25 mouse cellular contexts compared by ENCODE assay signal in the genomic region with DNA sequence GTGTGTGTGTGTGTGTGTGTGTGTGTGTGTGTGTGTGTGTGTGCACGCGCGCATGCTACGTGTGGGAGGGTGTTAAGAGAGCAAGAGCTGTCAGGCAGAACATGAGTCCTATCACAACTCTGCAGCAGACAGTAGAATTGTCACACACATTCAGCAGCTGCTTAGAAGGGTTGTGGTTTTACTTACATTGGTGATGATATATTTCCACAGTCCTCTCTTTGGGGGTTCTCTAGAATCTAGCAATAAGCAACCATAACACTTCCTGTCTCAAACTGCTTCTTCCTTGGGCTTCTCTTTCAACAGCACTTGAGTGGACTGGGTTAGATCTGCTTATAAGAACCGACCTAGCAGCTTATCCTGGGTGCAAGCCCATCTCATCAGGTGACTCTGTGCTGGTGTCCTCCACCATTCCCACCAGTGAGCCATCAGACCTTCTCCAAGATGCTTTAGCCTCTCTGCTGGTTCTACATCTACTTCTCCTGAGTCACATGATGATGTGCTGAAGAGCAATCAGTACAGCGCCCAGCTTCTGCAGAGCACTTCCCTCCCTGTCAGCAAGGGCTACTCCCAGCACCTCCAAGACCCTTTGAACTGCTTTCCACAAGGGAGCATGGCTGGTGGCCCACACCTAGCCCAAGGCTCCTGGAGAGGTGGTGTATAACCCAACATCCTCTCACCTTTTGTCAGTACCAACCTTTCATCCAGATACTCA.
DNase-seq lines count a peak whose midpoint lies in the region; ATAC-seq lines count a peak whose summit lies in the region.
"Had no signal": no experiment of that assay in that cellular context is flagged by ENCODE, and none has a peak within 500 bp of the region (broad histone marks: within the 10 kb centered on the region; RNA-seq: fewer than 3 reads in every experiment).

No protein-coding gene starts in this region.

- no peak for DNase-seq in kidney, postnatal 14 days
- peak; percentile 9 to 31 for DNase-seq in thymus, postnatal 36 days
- no peak for DNase-seq in layer of hippocampus, postnatal 10 days (ENCODE audit: low spot score in 2 of 2)
- no peak for DNase-seq in forebrain, embryonic 10.5 days (ENCODE audit: extremely low spot score, low spot score)
- DNase-seq in lung, postnatal 36 days: no peak
- DNase-seq: adrenal gland, adult 8-10 months; cerebellum, adult 18-20 months; cerebellum, postnatal 14 days; heart, postnatal 10 days; kidney, adult 11 months; layer of hippocampus, adult 9-11 months; liver, postnatal 0 days had no signal

- 0 out of 2 replicates have a peak, but pooled peaks have one; percentile 49 for ATAC-seq in kidney, embryonic 16.5 days (ENCODE audit: low FRiP score, low TSS enrichment)
- peak; percentile 87 for ATAC-seq in granulocyte monocyte progenitor cell, adult 5-6 weeks (replicated peaks; ENCODE audit: poor library complexity, severe bottlenecking)
- ATAC-seq in neutrophil, adult 5-6 weeks (ENCODE audit: extremely low read depth, insufficient number of reproducible peaks, low FRiP score, poor library complexity, severe bottlenecking): peak; percentile 28; the same call in 1 of the 2 replicates
- ATAC-seq: hindbrain, postnatal 0 days; liver, postnatal 0 days; lung, postnatal 0 days; midbrain, embryonic 15.5 days had no signal

- WGBS in kidney, embryonic 16.5 days: 45% methylated on average over 6 of the region's 6 CpGs
- 88% methylated on average over 6 of the region's 6 CpGs for WGBS in forebrain, embryonic 10.5 days

- no peak overlapping the region for H3K27ac ChIP-seq in kidney, embryonic 16.5 days (ENCODE audit: low read length)
- H3K27ac ChIP-seq in forebrain, embryonic 10.5 days: no peak overlapping the region
- H3K27ac ChIP-seq: embryonic facial prominence, embryonic 12.5 days; forebrain, embryonic 12.5 days; hindbrain, postnatal 0 days; kidney, embryonic 15.5 days; midbrain, embryonic 15.5 days; neural tube, embryonic 15.5 days; stomach, postnatal 0 days had no signal

- H3K9ac ChIP-seq in kidney, embryonic 16.5 days (replicated peaks; ENCODE audit: low read length): no peak overlapping the region
- H3K9ac ChIP-seq: embryonic facial prominence, embryonic 12.5 days; forebrain, embryonic 12.5 days; heart, embryonic 12.5 days; kidney, embryonic 15.5 days; liver, postnatal 0 days; midbrain, embryonic 15.5 days; neural tube, embryonic 15.5 days had no signal

- 0 out of 2 replicates have a peak, but pooled peaks cover 19% of the 10 kb centered on the region for H3K4me1 ChIP-seq in kidney, embryonic 16.5 days (ENCODE audit: insufficient read depth, low read length)
- no peaks in the 10 kb centered on the region for H3K4me1 ChIP-seq in forebrain, embryonic 10.5 days
- H3K4me1 ChIP-seq: embryonic facial prominence, embryonic 12.5 days; forebrain, embryonic 12.5 days; megakaryocyte, embryonic 14.5 days; midbrain, embryonic 15.5 days; neural tube, embryonic 15.5 days had no signal

- no peaks in the 10 kb centered on the region for H3K9me3 ChIP-seq in kidney, embryonic 16.5 days (ENCODE audit: low read length)
- no peaks in the 10 kb centered on the region for H3K9me3 ChIP-seq in forebrain, embryonic 10.5 days
- H3K9me3 ChIP-seq: embryonic facial prominence, embryonic 12.5 days; forebrain, embryonic 12.5 days; heart, embryonic 12.5 days; kidney, embryonic 15.5 days; midbrain, embryonic 15.5 days; neural tube, embryonic 15.5 days had no signal

- H3K27me3 ChIP-seq in kidney, embryonic 16.5 days (ENCODE audit: insufficient read depth, low read length): no peaks in the 10 kb centered on the region
- H3K27me3 ChIP-seq in forebrain, embryonic 10.5 days (ENCODE audit: poor library complexity, severe bottlenecking): no peaks in the 10 kb centered on the region
- H3K27me3 ChIP-seq: embryonic facial prominence, embryonic 12.5 days; forebrain, embryonic 12.5 days; heart, embryonic 12.5 days; kidney, embryonic 15.5 days; megakaryocyte, embryonic 14.5 days; midbrain, embryonic 15.5 days; neural tube, embryonic 15.5 days had no signal

- H3K4me3 ChIP-seq in kidney, embryonic 16.5 days (ENCODE audit: low read length): no peak overlapping the region
- no peak overlapping the region for H3K4me3 ChIP-seq in forebrain, embryonic 10.5 days
- H3K4me3 ChIP-seq: embryonic facial prominence, embryonic 12.5 days; forebrain, embryonic 12.5 days; heart, embryonic 12.5 days; kidney, embryonic 15.5 days; megakaryocyte, embryonic 14.5 days; midbrain, embryonic 15.5 days; neural tube, embryonic 15.5 days had no signal

- no peaks in the 10 kb centered on the region for H3K36me3 ChIP-seq in kidney, embryonic 16.5 days (ENCODE audit: insufficient read depth, low read length)
- no peaks in the 10 kb centered on the region for H3K36me3 ChIP-seq in forebrain, embryonic 10.5 days (replicated peaks)
- H3K36me3 ChIP-seq: embryonic facial prominence, embryonic 12.5 days; forebrain, embryonic 12.5 days; heart, embryonic 12.5 days; kidney, embryonic 15.5 days; midbrain, embryonic 15.5 days; neural tube, embryonic 15.5 days had no signal

- no peak overlapping the region for H3K4me2 ChIP-seq in kidney, embryonic 16.5 days (replicated peaks; ENCODE audit: low read depth, low read length)
- H3K4me2 ChIP-seq: embryonic facial prominence, embryonic 12.5 days; forebrain, embryonic 12.5 days; heart, embryonic 12.5 days; kidney, embryonic 15.5 days; midbrain, embryonic 15.5 days; neural tube, embryonic 15.5 days had no signal

Comparison
In these comparisons a context has a peak if more than half of its experiments do, and no peak if none do; other contexts are left out.
1. ATAC-seq: peak in every context shown above with its lines; median percentile 87 in granulocyte monocyte progenitor cell, adult 5-6 weeks; 49 in kidney, embryonic 16.5 days; 28 in neutrophil, adult 5-6 weeks.
2. DNase-seq: peak in thymus, postnatal 36 days (2 of 2); none in kidney, postnatal 14 days (single experiment), layer of hippocampus, postnatal 10 days (0 of 2), forebrain, embryonic 10.5 days (single experiment) and lung, postnatal 36 days (single experiment).